Mouse (Mus musculus) stomach, postnatal 0 days (tissue): ENCODE measurements around the gene Ttc39d. TPM values are rescaled to one million over a fixed set of nuclear protein-coding genes. Genes with fewer than 3 reads are reported as not detected.
"Not testable (repeated sequence)": the region's sequence is repeated elsewhere in the genome, so short reads cannot be mapped to it uniquely, and the experiment has no call there.

Source experiments
- ATAC-seq: fragments of 200-750 bp; cut with Nextera tagmentation; 2 replicates; pipeline ENCODE4 v1.8.0; 2017; ENCODE audit not compliant: low FRiP score, low TSS enrichment
- DNase-seq: peaks from one replicate; pipeline ENCODE4 v3.0.0-alpha.2; 2016; ENCODE audit warnings: low spot score
- H3K27ac ChIP-seq: fragments of 300-500 bp; sonication (generic); replicated peaks from 2 replicates; pipeline ENCODE4 v1.5.1; 2014; ENCODE audit warnings: mild to moderate bottlenecking, control low read depth
- H3K27me3 ChIP-seq: fragments of 300-500 bp; sonication (generic); 2 replicates; pipeline ENCODE4 v1.6.1; 2014; ENCODE audit warnings: low read length; ENCODE audit not compliant: control insufficient read depth, insufficient read depth
- H3K36me3 ChIP-seq: fragments of 300-500 bp; sonication (generic); 2 replicates; pipeline ENCODE4 v1.6.1; 2014; ENCODE audit warnings: low read length, mixed read lengths; ENCODE audit not compliant: control insufficient read depth, insufficient read depth
- H3K4me1 ChIP-seq: fragments of 300-500 bp; sonication (generic); replicated peaks from 2 replicates; pipeline ENCODE4 v1.6.1; 2014; ENCODE audit warnings: antibody characterized with exemption; ENCODE audit not compliant: control insufficient read depth, insufficient read depth
- H3K4me2 ChIP-seq: fragments of 300-500 bp; sonication (generic); replicated peaks from 2 replicates; pipeline ENCODE4 v1.6.1; 2014; ENCODE audit warnings: low read depth, mild to moderate bottlenecking, control low read depth, moderate library complexity
- H3K4me3 ChIP-seq: fragments of 300-500 bp; sonication (generic); 2 replicates; pipeline ENCODE4 v1.5.1; 2014; ENCODE audit warnings: low read depth, low read length, control low read depth
- H3K9ac ChIP-seq: fragments of 300-500 bp; sonication (generic); 2 replicates; pipeline ENCODE4 v1.6.1; 2014; ENCODE audit warnings: mild to moderate bottlenecking, low read length, control low read depth, mixed read lengths
- H3K9me3 ChIP-seq: fragments of 300-500 bp; sonication (generic); 2 replicates; pipeline ENCODE4 v1.6.1; 2016; ENCODE audit warnings: low read length; ENCODE audit not compliant: control insufficient read depth
- CTCF ChIP-seq: IDR thresholded peaks from 2 replicates; pipeline ENCODE4 v1.5.1; 2016; ENCODE audit warnings: antibody characterized with exemption, low read depth, mild to moderate bottlenecking, moderate library complexity
- EP300 ChIP-seq: optimal IDR thresholded peaks from 2 replicates; pipeline ENCODE3; 2016; ENCODE audit warnings: antibody characterized with exemption
- WGBS: fragments of 180-500 bp; shearing (Covaris S2); extraction: QIAGEN DNeasy Blood & Tissue Kit; methylation state at CpG from one replicate; pipeline ENCODE4 v1.1.7; 2014; 5-methylcytosine and 5-hydroxymethylcytosine counted together
- polyA plus RNA-seq: library from polyadenylated mRNA; unstranded; fragments of >200 nt; fragmentation: Nextera tagmentation; extraction: Ambion mirVana; gene quantifications from 2 replicates; pipeline ENCODE4 v1.2.1, GENCODE M21; 2015

Gene Ttc39d
- polyA plus RNA-seq, 1 experiment from 2014 or later: 0.05 TPM

DNA sequence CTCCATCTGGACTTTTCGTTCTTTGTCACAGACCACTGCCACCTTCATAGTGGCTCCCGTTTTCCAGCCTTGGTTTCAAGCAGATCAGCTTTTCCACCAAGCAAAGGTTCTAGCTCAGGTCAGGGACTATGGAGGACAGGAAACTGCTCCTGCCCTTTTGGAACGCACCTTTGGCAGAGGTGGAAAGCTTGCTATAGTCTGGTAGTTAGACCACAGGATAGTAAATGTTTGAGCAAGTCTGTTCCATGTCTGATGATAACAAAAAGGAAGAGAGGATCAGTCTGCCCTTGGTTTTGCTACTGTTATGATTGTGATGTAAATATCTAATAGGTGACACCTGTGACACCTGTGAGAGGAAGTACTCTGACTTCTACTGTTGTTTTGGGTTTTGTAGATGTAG, 31.3 kb upstream of the Ttc39d start:
- H3K9me3 ChIP-seq: no peaks in the 10 kb centered on the region
- no peak for ATAC-seq
- no peak overlapping the region for H3K9ac ChIP-seq

DNA sequence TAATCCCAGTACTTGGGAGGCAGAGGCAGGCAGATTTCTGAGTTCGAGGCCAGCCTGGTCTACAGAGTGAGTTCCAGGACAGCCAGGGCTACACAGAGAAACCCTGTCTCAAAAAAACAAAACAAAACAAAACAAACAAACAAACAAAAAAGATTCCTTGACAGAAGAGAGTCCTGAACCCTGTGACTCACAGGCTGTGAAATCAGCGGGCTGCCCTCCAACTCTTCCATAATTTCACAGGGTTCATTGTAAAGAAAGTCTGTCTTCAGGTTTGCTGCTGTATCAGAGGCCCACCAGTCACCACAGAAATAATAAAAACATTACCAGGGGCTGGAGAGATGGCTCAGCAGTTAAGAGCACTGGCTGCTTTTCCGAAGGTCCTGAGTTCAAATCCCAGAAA, 28.4 kb upstream of the Ttc39d start:
- ATAC-seq, H3K4me2 ChIP-seq, DNase-seq, H3K9me3 ChIP-seq, H3K36me3 ChIP-seq, H3K27ac ChIP-seq, H3K4me3 ChIP-seq, H3K27me3 ChIP-seq, H3K9ac ChIP-seq, H3K4me1 ChIP-seq: not testable (repeated sequence)
- WGBS: 94% methylated on average over 2 of the region's 3 CpGs

More for the DNA sequence above, 31.3 kb upstream of the Ttc39d start:
- H3K27ac ChIP-seq: no peak overlapping the region
- H3K4me2 ChIP-seq: no peak overlapping the region
- H3K27me3 ChIP-seq: no peaks in the 10 kb centered on the region
- WGBS: 85% methylated on average over 3 of the region's 3 CpGs
- TF ChIP-seq CTCF: no peak
- no peak for TF ChIP-seq EP300
- no peak overlapping the region for H3K4me3 ChIP-seq
- no peaks in the 10 kb centered on the region for H3K36me3 ChIP-seq
- no peaks in the 10 kb centered on the region for H3K4me1 ChIP-seq
- DNase-seq: no peak

GRCm38 (mm10) chr17:80179959-80180358, 27.3 kb upstream of the Ttc39d start:
- Histone ChIP-seq H3K4me1 (no peaks in the 10 kb centered on the region), H3K36me3 (0 out of 2 replicates have a peak, but pooled peaks cover 2% of the 10 kb centered on the region), H3K27me3 (no peaks in the 10 kb centered on the region), H3K4me2 (no peak overlapping the region), H3K27ac (no peak overlapping the region), H3K4me3 (no peak overlapping the region), H3K9me3 (no peaks in the 10 kb centered on the region), H3K9ac (no peak overlapping the region)
- peak; percentile 72 for DNase-seq
- ATAC-seq: peak; percentile 87
- TF ChIP-seq EP300 (no peak), CTCF (peak; percentile 95)
- WGBS: under 1% methylated on average over 6 of the region's 6 CpGs

DNA sequence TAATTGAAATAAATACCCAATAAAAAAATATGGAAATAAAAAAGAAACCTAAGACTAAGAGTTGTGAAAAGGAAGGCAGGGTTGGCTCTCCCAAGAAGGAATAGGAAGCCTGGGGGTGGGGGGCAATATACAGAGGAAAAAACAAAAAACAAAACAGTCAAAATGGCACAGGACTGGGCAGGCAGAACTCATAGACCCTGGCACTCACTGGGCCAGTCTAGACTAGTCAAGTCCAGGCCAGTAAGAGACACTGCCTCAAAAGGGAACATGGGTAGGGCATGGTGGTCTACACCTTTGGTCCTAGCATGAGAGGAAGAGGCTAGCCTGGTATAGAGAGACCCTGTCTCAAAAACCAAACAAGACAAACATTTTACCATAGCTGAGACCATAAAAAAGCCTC, 26.8 kb upstream of the Ttc39d start:
- H3K27me3 ChIP-seq: no peaks in the 10 kb centered on the region
- H3K36me3 ChIP-seq: 0 out of 2 replicates have a peak, but pooled peaks cover 2% of the 10 kb centered on the region
- no peaks in the 10 kb centered on the region for H3K9me3 ChIP-seq
- no peak overlapping the region for H3K4me2 ChIP-seq
- TF ChIP-seq CTCF: no peak
- TF ChIP-seq EP300: no peak
- no peak overlapping the region for H3K9ac ChIP-seq
- ATAC-seq (no peak), DNase-seq (no peak)
- no peaks in the 10 kb centered on the region for H3K4me1 ChIP-seq
- H3K27ac ChIP-seq: no peak overlapping the region
- H3K4me3 ChIP-seq: no peak overlapping the region

DNA sequence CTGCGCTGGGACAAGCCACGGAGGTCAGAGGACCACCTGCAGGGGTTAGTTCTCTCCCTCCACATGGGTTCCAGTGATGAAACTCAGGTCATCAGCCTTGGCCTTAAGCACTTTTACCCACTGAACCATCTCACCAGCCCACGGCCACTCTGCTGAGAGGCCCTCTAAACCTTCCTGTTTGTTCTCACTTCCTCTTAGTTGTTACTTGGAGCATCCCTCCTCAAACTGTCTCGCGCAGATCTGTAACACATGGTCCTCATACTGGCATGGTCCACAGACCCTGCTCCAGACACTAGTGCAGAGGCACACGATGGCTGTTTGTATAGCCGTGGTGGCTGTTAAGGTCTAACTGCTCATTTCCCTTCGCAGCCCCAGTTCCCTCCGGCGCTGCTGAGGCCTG, 23.6 kb upstream of the Ttc39d start:
- 82% methylated on average over 10 of the region's 10 CpGs for WGBS
- Histone ChIP-seq H3K4me1 (no peaks in the 10 kb centered on the region), H3K4me3 (no peak overlapping the region), H3K36me3 (0 out of 2 replicates have a peak, but pooled peaks cover 2% of the 10 kb centered on the region), H3K4me2 (no peak overlapping the region), H3K9me3 (no peaks in the 10 kb centered on the region), H3K27ac (no peak overlapping the region), H3K27me3 (no peaks in the 10 kb centered on the region), H3K9ac (no peak overlapping the region)
- no peak for ATAC-seq
- no peak for DNase-seq
- TF ChIP-seq EP300 (no peak), CTCF (no peak)

- H3K27me3 ChIP-seq: no peaks in the 10 kb centered on the region
- WGBS: 53% methylated on average over 5 of the region's 5 CpGs
- H3K36me3 ChIP-seq: no peaks in the 10 kb centered on the region; the same call in 1 of the 2 replicates
- H3K9ac ChIP-seq: no peak overlapping the region
- ATAC-seq (no peak), DNase-seq (no peak)
- H3K4me3 ChIP-seq: no peak overlapping the region
- H3K9me3 ChIP-seq: no peaks in the 10 kb centered on the region
- H3K4me2 ChIP-seq: no peak overlapping the region
- H3K4me1 ChIP-seq: no peaks in the 10 kb centered on the region
- H3K27ac ChIP-seq: no peak overlapping the region
- TF ChIP-seq EP300 (no peak), CTCF (peak; percentile 63)
These were observed 14.2 kb upstream of the Ttc39d start for GRCm38 (mm10) chr17:80193075-80193474.
